Mouse (Mus musculus) forebrain, embryonic 12.5 days (tissue): ENCODE data around the gene Gpcpd1. TPM values are rescaled to one million over a fixed set of nuclear protein-coding genes. Genes with fewer than 3 reads are reported as not detected.
"Not testable (repeated sequence)": the region's sequence is repeated elsewhere in the genome, so short reads cannot be mapped to it uniquely, and the experiment has no call there.

Experiments used
- ATAC-seq: fragments of 200-750 bp; cut with Nextera tagmentation; 2 replicates; pipeline ENCODE4 v1.8.0; 2017; ENCODE audit warnings: moderate TSS enrichment; ENCODE audit not compliant: low FRiP score
- H3K27ac ChIP-seq: fragments of 300-500 bp; sonication (generic); 2 replicates; pipeline ENCODE4 v1.5.1; 2016; ENCODE audit warnings: mild to moderate bottlenecking
- H3K27me3 ChIP-seq: fragments of 300-500 bp; sonication (generic); 2 replicates; pipeline ENCODE4 v1.6.1; 2016; ENCODE audit warnings: mild to moderate bottlenecking
- H3K36me3 ChIP-seq: fragments of 300-500 bp; sonication (generic); replicated peaks from 2 replicates; pipeline ENCODE4 v1.6.1; 2016; ENCODE audit warnings: mild to moderate bottlenecking
- H3K4me1 ChIP-seq: fragments of 300-500 bp; sonication (generic); 2 replicates; pipeline ENCODE4 v1.6.1; 2016
- H3K4me2 ChIP-seq: fragments of 300-500 bp; sonication (generic); 2 replicates; pipeline ENCODE4 v1.6.1; 2016; ENCODE audit warnings: mild to moderate bottlenecking, moderate library complexity
- H3K4me3 ChIP-seq: fragments of 300-500 bp; sonication (generic); replicated peaks from 2 replicates; pipeline ENCODE4 v1.5.1; 2016; ENCODE audit warnings: mild to moderate bottlenecking
- H3K9ac ChIP-seq: fragments of 300-500 bp; sonication (generic); 2 replicates; pipeline ENCODE4 v1.6.1; 2016; ENCODE audit warnings: mild to moderate bottlenecking
- H3K9me3 ChIP-seq: fragments of 300-500 bp; sonication (generic); 2 replicates; pipeline ENCODE4 v1.6.1; 2016
- WGBS: fragments of 180-500 bp; shearing (Covaris S2); methylation state at CpG from one replicate; pipeline ENCODE4 v1.1.7; 2016; 5-methylcytosine and 5-hydroxymethylcytosine counted together
- polyA plus RNA-seq: library from polyadenylated mRNA; unstranded; fragments of >200 nt; fragmentation: Nextera tagmentation; extraction: Ambion mirVana; gene quantifications from 2 replicates; pipeline ENCODE4 v1.2.1, GENCODE M21; 2016

Gene Gpcpd1
- polyA plus RNA-seq, 1 experiment from 2014 or later: 59.3 TPM

- ATAC-seq: no peak
- H3K27ac ChIP-seq: no peak overlapping the region
Measured at GRCm38 (mm10) chr2:132601777-132602176, 14.2 kb upstream of the Gpcpd1 start.

GRCm38 (mm10) chr2:132600081-132600480 is 12.6 kb upstream of the Gpcpd1 start:
- no peaks in the 10 kb centered on the region for H3K4me1 ChIP-seq
- WGBS: 85% methylated on average over 4 of the region's 4 CpGs
- no peak for ATAC-seq

More at GRCm38 (mm10) chr2:132601777-132602176, 14.2 kb upstream of the Gpcpd1 start:
- no peaks in the 10 kb centered on the region for H3K9me3 ChIP-seq
- no peak overlapping the region for H3K4me3 ChIP-seq
- H3K9ac ChIP-seq: no peak overlapping the region
- no peak overlapping the region for H3K4me2 ChIP-seq
- no peaks in the 10 kb centered on the region for H3K36me3 ChIP-seq
- no peaks in the 10 kb centered on the region for H3K27me3 ChIP-seq
- no peaks in the 10 kb centered on the region for H3K4me1 ChIP-seq

GRCm38 (mm10) chr2:132599127-132599526 is 11.6 kb upstream of the Gpcpd1 start:
- ATAC-seq: no peak
- Histone ChIP-seq H3K27ac (no peak overlapping the region), H3K27me3 (no peaks in the 10 kb centered on the region), H3K9ac (no peak overlapping the region), H3K4me3 (no peak overlapping the region), H3K9me3 (no peaks in the 10 kb centered on the region), H3K4me1 (no peaks in the 10 kb centered on the region), H3K36me3 (no peaks in the 10 kb centered on the region), H3K4me2 (no peak overlapping the region)
- 88% methylated on average over 6 of the region's 6 CpGs for WGBS

More at GRCm38 (mm10) chr2:132600081-132600480, 12.6 kb upstream of the Gpcpd1 start:
- Histone ChIP-seq H3K9me3 (no peaks in the 10 kb centered on the region), H3K9ac (no peak overlapping the region), H3K36me3 (no peaks in the 10 kb centered on the region), H3K27ac (no peak overlapping the region), H3K27me3 (no peaks in the 10 kb centered on the region), H3K4me2 (no peak overlapping the region), H3K4me3 (no peak overlapping the region)

GRCm38 (mm10) chr2:132597866-132598480 is 10.4 kb upstream of the Gpcpd1 start:
- 83% methylated on average over 3 of the region's 3 CpGs for WGBS
- no peaks in the 10 kb centered on the region for H3K36me3 ChIP-seq
- H3K4me3 ChIP-seq: no peak overlapping the region
- H3K9me3 ChIP-seq: no peaks in the 10 kb centered on the region
- ATAC-seq: no peak
- no peak overlapping the region for H3K27ac ChIP-seq
- H3K9ac ChIP-seq: no peak overlapping the region
- no peaks in the 10 kb centered on the region for H3K4me1 ChIP-seq
- no peak overlapping the region for H3K4me2 ChIP-seq
- no peaks in the 10 kb centered on the region for H3K27me3 ChIP-seq

- Histone ChIP-seq H3K36me3 (no peaks in the 10 kb centered on the region), H3K4me1 (no peaks in the 10 kb centered on the region), H3K27me3 (no peaks in the 10 kb centered on the region), H3K4me3 (no peak overlapping the region), H3K9me3 (no peaks in the 10 kb centered on the region), H3K9ac (no peak overlapping the region), H3K4me2 (no peak overlapping the region), H3K27ac (no peak overlapping the region)
- 76% methylated on average over 8 of the region's 8 CpGs for WGBS
- no peak for ATAC-seq
Measured at GRCm38 (mm10) chr2:132597226-132597625, 9.7 kb upstream of the Gpcpd1 start.

- H3K9me3 ChIP-seq: no peaks in the 10 kb centered on the region
- no peak overlapping the region for H3K4me2 ChIP-seq
- H3K27ac ChIP-seq: no peak overlapping the region
- no peaks in the 10 kb centered on the region for H3K4me1 ChIP-seq
- WGBS: 82% methylated on average over 11 of the region's 11 CpGs
- H3K9ac ChIP-seq: no peak overlapping the region
- H3K4me3 ChIP-seq: no peak overlapping the region
- no peak for ATAC-seq
- no peaks in the 10 kb centered on the region for H3K27me3 ChIP-seq
- H3K36me3 ChIP-seq: no peaks in the 10 kb centered on the region
Measured at GRCm38 (mm10) chr2:132595601-132596235, 8.2 kb upstream of the Gpcpd1 start.

GRCm38 (mm10) chr2:132592126-132592525 is 4.6 kb upstream of the Gpcpd1 start:
- no peak for ATAC-seq

GRCm38 (mm10) chr2:132591579-132591978 is 4.0 kb upstream of the Gpcpd1 start:
- not testable (repeated sequence) for H3K27ac ChIP-seq, H3K36me3 ChIP-seq, H3K4me2 ChIP-seq, H3K4me3 ChIP-seq, ATAC-seq, H3K9me3 ChIP-seq, H3K4me1 ChIP-seq, H3K9ac ChIP-seq, H3K27me3 ChIP-seq
- 74% methylated on average over 3 of the region's 3 CpGs for WGBS

More at GRCm38 (mm10) chr2:132592126-132592525, 4.6 kb upstream of the Gpcpd1 start:
- no peak overlapping the region for H3K4me3 ChIP-seq
- 86% methylated on average over 3 of the region's 3 CpGs for WGBS
- no peaks in the 10 kb centered on the region for H3K27me3 ChIP-seq
- no peaks in the 10 kb centered on the region for H3K9me3 ChIP-seq
- no peaks in the 10 kb centered on the region for H3K36me3 ChIP-seq
- no peaks in the 10 kb centered on the region for H3K4me1 ChIP-seq
- no peak overlapping the region for H3K27ac ChIP-seq
- H3K9ac ChIP-seq: no peak overlapping the region
- no peak overlapping the region for H3K4me2 ChIP-seq

- Histone ChIP-seq H3K27me3 (no peaks in the 10 kb centered on the region), H3K4me1 (no peaks in the 10 kb centered on the region), H3K36me3 (no peaks in the 10 kb centered on the region), H3K9ac (no peak overlapping the region), H3K4me2 (no peak overlapping the region), H3K9me3 (no peaks in the 10 kb centered on the region), H3K4me3 (no peak overlapping the region), H3K27ac (no peak overlapping the region)
- no peak for ATAC-seq
- 90% methylated on average over 6 of the region's 6 CpGs for WGBS
Measured at GRCm38 (mm10) chr2:132589906-132590538, 2.5 kb upstream of the Gpcpd1 start.

GRCm38 (mm10) chr2:132586006-132586405 is 1.5 kb downstream of the Gpcpd1 start:
- Histone ChIP-seq H3K9ac (no peak overlapping the region), H3K9me3 (no peaks in the 10 kb centered on the region), H3K36me3 (no peaks in the 10 kb centered on the region), H3K27ac (no peak overlapping the region), H3K4me2 (no peak overlapping the region), H3K4me3 (no peak overlapping the region), H3K4me1 (peaks cover 11% of the 10 kb centered on the region; the same call in 1 of the 2 replicates), H3K27me3 (no peaks in the 10 kb centered on the region)
- WGBS: 79% methylated on average over 3 of the region's 3 CpGs
- no peak for ATAC-seq

- WGBS: 89% methylated on average over 1 of the region's 1 CpGs
- H3K4me2 ChIP-seq: no peak overlapping the region
- H3K4me3 ChIP-seq: no peak overlapping the region
- no peak overlapping the region for H3K27ac ChIP-seq
- no peaks in the 10 kb centered on the region for H3K9me3 ChIP-seq
- no peaks in the 10 kb centered on the region for H3K27me3 ChIP-seq
- no peak overlapping the region for H3K9ac ChIP-seq
- H3K36me3 ChIP-seq: no peaks in the 10 kb centered on the region
- H3K4me1 ChIP-seq: peaks cover 11% of the 10 kb centered on the region; the same call in 1 of the 2 replicates
- ATAC-seq: no peak
Measured at GRCm38 (mm10) chr2:132584191-132584590, 3.3 kb downstream of the Gpcpd1 start.

GRCm38 (mm10) chr2:132583126-132583525 is 4.4 kb downstream of the Gpcpd1 start:
- H3K9ac ChIP-seq: no peak overlapping the region
- no peak overlapping the region for H3K4me3 ChIP-seq
- H3K27me3 ChIP-seq: no peaks in the 10 kb centered on the region
- H3K27ac ChIP-seq: no peak overlapping the region
- H3K9me3 ChIP-seq: no peaks in the 10 kb centered on the region
- ATAC-seq: no peak
- 87% methylated on average over 3 of the region's 3 CpGs for WGBS
- no peaks in the 10 kb centered on the region for H3K36me3 ChIP-seq
- H3K4me1 ChIP-seq: peaks cover 11% of the 10 kb centered on the region; the same call in 1 of the 2 replicates
- no peak overlapping the region for H3K4me2 ChIP-seq
